Mouse (Mus musculus) CD4-positive helper T cell, adult 2 months (primary cell): ENCODE data around the gene Sod3.

Experiments used
- DNase-seq: peaks from one replicate; pipeline ENCODE4 v3.0.0-alpha.2; 2012; ENCODE audit warnings: low read depth, missing footprints, low spot score

Sod3 gene

GRCm38 (mm10) chr5:52375847-52376246 is 12.3 kb downstream of the Sod3 start:
- DNase-seq, result no peak

- DNase-seq, result no peak
Observed at GRCm38 (mm10) chr5:52382837-52383236, 19.2 kb downstream of the Sod3 start.

- DNase-seq, result no peak
Observed at GRCm38 (mm10) chr5:52383748-52384147, 20.2 kb downstream of the Sod3 start.

- no peak for DNase-seq
Observed at GRCm38 (mm10) chr5:52386016-52386415, 22.4 kb downstream of the Sod3 start.

GRCm38 (mm10) chr5:52388092-52388749 is 24.6 kb downstream of the Sod3 start:
- no peak for DNase-seq

GRCm38 (mm10) chr5:52390381-52390780 is 26.8 kb downstream of the Sod3 start:
- no peak for DNase-seq

GRCm38 (mm10) chr5:52391471-52391870 is 27.9 kb downstream of the Sod3 start:
- no peak for DNase-seq

GRCm38 (mm10) chr5:52393756-52394155 is 30.2 kb downstream of the Sod3 start:
- DNase-seq, result no peak

- no peak for DNase-seq
Observed at GRCm38 (mm10) chr5:52404373-52404772, 40.8 kb downstream of the Sod3 start.

- no peak for DNase-seq
Observed at GRCm38 (mm10) chr5:52408668-52409315, 45.2 kb downstream of the Sod3 start.

GRCm38 (mm10) chr5:52410197-52410596 is 46.6 kb downstream of the Sod3 start:
- no peak for DNase-seq

- no peak for DNase-seq
Observed at GRCm38 (mm10) chr5:52411567-52411966, 48.0 kb downstream of the Sod3 start.

- DNase-seq, result no peak
Observed at GRCm38 (mm10) chr5:52415193-52415592, 51.6 kb downstream of the Sod3 start.

- no peak for DNase-seq
Observed at GRCm38 (mm10) chr5:52415917-52416316, 52.3 kb downstream of the Sod3 start.

GRCm38 (mm10) chr5:52416485-52416884 is 52.9 kb downstream of the Sod3 start:
- DNase-seq, result no peak
